Mouse (Mus musculus) thymus, postnatal 14 days (tissue): ENCODE results near the gene Optc.

Experiments
- DNase-seq: peaks from one replicate; pipeline ENCODE4 v3.0.0; 2021

Optc gene

GRCm38 (mm10) chr1:133907949-133908658 lies at the start of gene Optc:
TSS of gene Optc (minus strand) at chr1:133907999.
- DNase-seq: peak; percentile 46

GRCm38 (mm10) chr1:133954009-133954408 lies 46.2 kb upstream of the Optc start:
- DNase-seq: no peak

DNA sequence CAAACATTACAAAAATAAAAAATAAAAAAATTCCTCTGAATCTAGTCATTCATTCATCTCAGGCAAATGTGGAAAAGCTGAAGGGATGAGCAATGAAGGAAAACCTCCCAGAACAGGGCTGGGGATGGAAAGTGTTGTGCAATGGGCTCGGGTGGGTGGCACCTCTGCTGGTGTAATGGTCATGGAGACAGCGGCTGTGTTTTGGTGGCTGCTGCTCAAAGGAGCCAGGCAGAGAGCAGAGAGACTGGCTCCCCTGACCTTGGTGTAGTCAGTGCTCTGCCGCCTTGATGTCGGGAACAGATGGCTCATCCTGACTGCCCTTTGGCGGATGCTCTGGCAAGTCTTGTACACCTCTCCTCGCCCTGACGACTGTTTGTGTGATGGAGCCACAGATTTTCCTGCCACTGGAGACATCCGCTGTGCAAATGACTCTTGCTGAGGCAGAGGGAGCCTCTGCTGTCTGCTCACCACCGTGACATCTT lies 45.5 kb upstream of the Optc start:
- DNase-seq: no peak

- no peak for DNase-seq
Measured at GRCm38 (mm10) chr1:133951598-133951997, 43.8 kb upstream of the Optc start.

DNA sequence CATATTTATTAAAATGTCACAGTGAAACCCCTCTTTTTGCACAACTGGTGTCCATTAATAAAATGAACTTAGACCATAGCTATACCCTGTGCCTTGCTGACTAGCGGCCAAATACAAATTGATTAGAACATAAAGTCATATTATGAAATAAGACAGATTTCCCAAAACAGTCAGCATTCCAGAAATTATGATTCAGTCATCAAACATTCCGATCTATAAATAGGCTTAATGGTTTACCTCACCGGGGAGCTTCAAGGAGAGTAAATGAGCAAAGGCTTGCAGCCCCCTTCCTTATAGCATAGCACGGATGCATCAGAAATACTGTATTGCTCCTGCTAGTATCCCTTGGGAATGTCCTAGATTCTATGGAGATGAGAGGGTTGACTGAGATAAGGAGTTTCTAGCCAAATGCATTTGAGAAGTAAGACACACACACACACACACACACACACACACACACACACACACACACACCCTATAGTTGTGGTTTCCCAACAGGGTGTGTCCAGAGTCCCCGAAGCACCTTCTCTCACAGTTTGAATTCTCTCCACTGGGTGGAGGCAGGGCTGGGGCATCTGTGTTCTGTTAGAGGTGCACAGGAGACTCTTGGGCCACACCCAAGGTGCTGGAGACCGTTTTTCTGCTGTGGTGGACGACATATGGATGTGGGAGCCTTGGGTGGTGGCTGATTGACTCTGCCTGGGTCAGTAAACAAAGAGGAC lies 42.4 kb upstream of the Optc start:
- no peak for DNase-seq

DNA sequence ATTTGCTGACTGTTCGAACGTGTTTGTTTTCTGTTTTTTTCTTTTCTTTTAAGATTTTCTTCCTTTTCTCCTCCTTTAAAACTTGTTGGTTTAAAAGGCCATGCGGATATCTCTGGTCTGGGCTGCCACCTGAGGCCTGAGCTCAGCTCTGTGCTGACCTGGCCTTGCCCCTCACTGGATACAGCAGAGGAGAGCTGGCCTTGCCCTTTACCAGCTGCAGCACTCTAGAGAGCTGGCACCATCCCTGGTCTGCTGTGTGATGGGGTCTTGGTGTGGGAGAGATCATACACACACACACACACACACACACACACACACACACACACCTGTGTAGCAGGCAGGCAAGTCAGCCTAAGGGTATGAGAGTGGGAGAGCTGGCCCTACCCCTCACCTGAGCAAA lies 37.3 kb upstream of the Optc start:
- DNase-seq: no peak

GRCm38 (mm10) chr1:133941904-133942303 lies 34.1 kb upstream of the Optc start:
- no peak for DNase-seq

DNA sequence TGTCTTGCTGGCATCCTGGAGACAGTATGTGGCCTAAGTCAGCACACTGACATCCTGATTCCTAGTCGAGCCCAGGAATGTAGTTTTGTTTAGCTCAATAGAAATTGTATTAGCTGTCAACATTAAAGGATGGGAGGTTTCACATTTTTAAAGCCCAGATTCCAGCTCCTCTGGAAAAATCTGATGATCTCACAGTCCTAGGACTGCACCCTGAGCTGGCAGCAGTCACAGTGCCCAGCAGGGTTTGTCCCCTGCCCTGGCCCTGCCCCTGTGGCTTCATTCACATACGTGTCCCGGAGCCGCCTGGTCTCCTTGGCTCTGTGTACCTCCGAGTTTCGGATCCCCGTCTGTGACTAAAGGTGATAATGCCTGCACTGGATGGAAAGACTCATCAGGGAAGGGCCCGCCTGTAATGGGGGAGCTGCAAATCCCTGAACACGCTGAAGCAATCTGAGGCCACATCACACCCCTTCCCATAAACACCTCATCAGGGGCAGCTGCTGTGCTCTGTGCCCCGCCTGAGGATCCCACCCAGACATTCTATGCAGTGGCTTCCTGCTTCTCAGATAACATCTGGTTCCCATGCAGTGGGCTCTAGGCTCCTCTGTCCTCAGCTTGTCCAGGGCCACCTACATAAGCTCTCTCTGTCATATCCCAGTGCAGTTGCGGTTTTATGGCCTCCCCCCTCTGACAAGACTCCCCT lies 33.5 kb upstream of the Optc start:
- no peak for DNase-seq

- DNase-seq: no peak
Measured at GRCm38 (mm10) chr1:133940481-133941092, 32.8 kb upstream of the Optc start.

GRCm38 (mm10) chr1:133939708-133940107 lies 31.9 kb upstream of the Optc start:
- DNase-seq: no peak

DNA sequence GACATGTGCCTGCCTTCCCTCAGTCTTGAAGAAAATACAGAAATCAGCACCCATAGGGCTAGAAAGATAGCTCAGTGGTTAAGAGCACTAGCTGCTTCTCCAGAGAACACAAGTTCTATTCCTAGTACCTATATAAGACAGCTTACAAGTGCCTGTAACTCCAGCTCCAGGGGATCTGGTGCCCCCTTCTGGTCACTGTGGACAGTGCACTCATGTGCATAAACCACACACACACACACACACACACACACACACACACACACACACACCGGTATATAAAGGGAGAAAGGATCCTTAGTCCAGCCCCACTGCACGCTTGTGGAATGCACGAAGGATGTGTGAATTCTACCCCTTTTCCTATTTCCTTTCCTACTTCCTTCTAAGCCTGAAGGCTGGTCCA lies 28.4 kb upstream of the Optc start:
- no peak for DNase-seq

- no peak for DNase-seq
Measured at GRCm38 (mm10) chr1:133934354-133934963, 26.7 kb upstream of the Optc start.

DNA sequence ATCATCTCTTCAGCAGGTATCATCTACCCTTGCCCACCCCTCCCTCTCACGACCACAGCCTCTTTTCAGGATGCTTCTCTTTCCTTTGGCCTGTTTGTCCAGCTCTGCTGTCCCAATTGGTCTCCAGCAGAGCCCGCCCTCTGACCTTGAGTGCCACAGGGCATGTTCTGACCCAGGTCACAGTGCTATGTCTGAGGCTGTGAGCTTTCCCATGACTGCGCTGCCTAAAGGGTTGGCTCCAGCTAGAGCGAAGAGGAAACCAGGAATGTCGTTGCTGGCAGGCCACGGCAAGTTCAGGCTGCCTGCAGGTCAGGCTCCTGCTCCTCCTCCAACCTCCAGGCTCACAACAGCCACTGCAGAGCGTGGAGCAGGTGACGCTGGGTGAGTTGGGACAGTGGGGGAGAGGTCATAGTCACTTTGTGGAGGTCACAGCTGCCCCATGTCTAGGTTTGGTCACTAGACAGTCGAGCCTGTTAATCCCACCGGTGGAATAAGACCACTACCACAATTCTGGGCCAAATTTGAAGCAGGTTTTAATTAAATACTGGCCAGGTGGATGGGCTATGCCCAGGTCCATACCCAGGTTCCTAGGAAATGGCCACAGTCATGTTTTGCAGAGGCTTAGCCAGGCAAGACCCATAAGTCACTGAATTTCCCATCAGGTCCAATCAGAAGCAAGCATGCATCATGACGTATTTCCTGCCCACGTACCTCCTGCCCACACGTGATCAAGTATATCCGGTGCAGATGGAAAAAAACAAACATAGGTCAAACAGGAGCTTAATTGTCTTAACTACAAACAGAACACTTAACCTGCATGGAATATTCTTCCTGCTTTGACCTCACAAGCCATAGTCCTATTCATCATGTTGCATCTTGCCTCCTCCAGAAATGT lies 25.7 kb upstream of the Optc start:
- no peak for DNase-seq

GRCm38 (mm10) chr1:133929980-133930379 lies 22.2 kb upstream of the Optc start:
- no peak for DNase-seq

- no peak for DNase-seq
Measured at GRCm38 (mm10) chr1:133925223-133925622, 17.4 kb upstream of the Optc start.

DNA sequence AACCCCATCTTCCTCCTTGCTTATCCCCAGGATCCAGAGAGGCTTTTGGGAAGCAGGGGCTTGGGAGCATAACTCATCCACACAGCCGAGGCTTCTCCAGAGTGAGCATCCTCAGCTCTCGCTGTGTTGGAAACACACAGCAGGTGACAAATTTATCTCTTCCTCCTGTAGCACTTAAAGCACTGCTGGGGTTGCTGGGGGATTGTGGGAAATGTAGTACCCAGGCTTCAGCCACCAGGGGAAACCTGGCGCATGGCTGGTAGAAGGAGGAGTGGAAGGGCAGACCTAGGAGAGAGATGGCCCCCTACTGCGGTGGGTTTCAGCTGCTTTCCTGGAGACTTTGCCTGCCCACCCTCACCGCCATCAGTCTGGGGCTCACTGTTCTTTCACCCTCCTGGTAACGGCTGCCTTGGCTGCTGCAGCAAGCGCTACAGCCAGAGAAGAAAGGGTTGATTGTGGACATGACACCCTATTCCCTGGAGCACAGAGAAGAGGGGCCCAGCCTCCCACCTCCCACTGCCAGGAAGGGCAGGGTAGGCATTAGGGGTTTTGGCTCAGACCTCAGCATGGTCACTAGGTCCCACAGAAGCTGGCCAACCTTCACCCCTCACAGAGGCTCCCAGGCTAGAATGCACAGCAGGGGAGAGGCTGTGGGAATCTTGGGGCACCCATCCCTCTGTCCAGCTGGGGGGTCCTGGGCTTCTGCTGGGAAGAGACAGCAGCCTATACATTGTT lies 16.5 kb upstream of the Optc start:
- DNase-seq: peak; percentile 38

- DNase-seq: no peak
Measured at GRCm38 (mm10) chr1:133923071-133923470, 15.3 kb upstream of the Optc start.

GRCm38 (mm10) chr1:133921304-133921751 lies 13.5 kb upstream of the Optc start, which contains the start of gene Prelp:
TSS of gene Prelp (minus strand) at chr1:133921414.
- no peak for DNase-seq

DNA sequence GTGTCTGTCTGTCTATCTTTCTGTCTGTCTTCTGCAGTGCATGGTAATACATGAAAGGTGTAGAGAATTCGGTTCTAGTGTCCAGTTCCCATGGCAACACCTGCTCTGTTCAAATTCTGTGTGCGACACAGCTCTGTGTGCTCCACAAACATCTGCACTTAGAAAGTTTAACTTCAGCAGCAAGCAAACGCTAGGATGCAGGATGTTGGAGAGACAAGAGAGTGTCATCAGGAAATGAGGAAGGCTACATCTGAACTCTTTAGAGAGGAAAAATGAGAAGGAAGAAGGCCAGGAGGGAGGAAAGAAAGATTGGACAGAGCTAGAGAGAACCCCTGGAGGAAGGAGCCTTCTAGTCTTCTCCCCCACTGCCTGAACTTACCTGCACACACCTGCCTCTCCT lies 13.1 kb upstream of the Optc start:
- DNase-seq: no peak

- no peak for DNase-seq
Measured at GRCm38 (mm10) chr1:133920401-133920800, 12.6 kb upstream of the Optc start.

DNA sequence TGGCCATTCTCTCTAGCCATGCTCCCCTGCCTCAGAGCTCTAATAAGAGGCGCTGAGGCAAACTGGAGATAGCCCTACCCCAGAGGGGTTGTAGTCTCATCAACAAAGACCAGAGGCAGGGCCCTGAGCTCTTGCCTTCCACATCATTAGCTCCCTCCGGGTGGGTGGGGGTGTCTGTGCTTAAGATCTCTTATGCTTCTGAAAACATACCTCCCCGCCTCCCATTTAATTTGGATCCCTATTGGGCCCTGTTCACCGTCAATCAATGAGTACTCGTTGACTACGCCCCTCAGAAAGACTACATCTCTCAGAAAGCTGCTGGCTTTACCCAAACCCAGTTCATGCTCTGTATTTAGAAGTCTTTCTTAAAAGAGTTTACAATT lies 10.3 kb upstream of the Optc start:
- no peak for DNase-seq
